Mouse (Mus musculus) heart, embryonic 10.5 days (tissue): ENCODE results near the gene Eif3k. TPM values are rescaled to one million over a fixed set of nuclear protein-coding genes. Genes with fewer than 3 reads are reported as not detected.

ENCODE experiments used
- DNase-seq: peaks from one replicate; pipeline ENCODE4 v3.0.0-alpha.2; 2017; ENCODE audit warnings: low spot score
- H3K27ac ChIP-seq: fragments of 300-500 bp; sonication (generic); 2 replicates; pipeline ENCODE4 v1.5.1; 2016; ENCODE audit warnings: mild to moderate bottlenecking
- H3K27me3 ChIP-seq: fragments of 300-500 bp; sonication (generic); 2 replicates; pipeline ENCODE4 v1.6.1; 2016; ENCODE audit warnings: mild to moderate bottlenecking; ENCODE audit not compliant: poor library complexity, insufficient read depth, severe bottlenecking
- H3K36me3 ChIP-seq: fragments of 300-500 bp; sonication (generic); 2 replicates; pipeline ENCODE4 v1.6.1; 2016; ENCODE audit warnings: mild to moderate bottlenecking, moderate library complexity
- H3K4me1 ChIP-seq: fragments of 300-500 bp; sonication (generic); 2 replicates; pipeline ENCODE4 v1.6.1; 2016; ENCODE audit warnings: mild to moderate bottlenecking
- H3K4me3 ChIP-seq: fragments of 300-500 bp; sonication (generic); 2 replicates; pipeline ENCODE4 v1.5.1; 2016; ENCODE audit warnings: mild to moderate bottlenecking, moderate library complexity
- H3K9me3 ChIP-seq: fragments of 300-500 bp; sonication (generic); 2 replicates; pipeline ENCODE4 v1.6.1; 2016; ENCODE audit warnings: mild to moderate bottlenecking, moderate library complexity
- WGBS: fragments of 180-500 bp; shearing (Covaris S2); methylation state at CpG from one replicate; pipeline ENCODE4 v1.1.7; 2016; 5-methylcytosine and 5-hydroxymethylcytosine counted together
- polyA plus RNA-seq: library from polyadenylated mRNA; unstranded; fragments of >200 nt; fragmentation: Nextera tagmentation; extraction: Ambion mirVana; gene quantifications from 2 replicates; pipeline ENCODE4 v1.2.1, GENCODE M21; 2016

Eif3k gene
- polyA plus RNA-seq, 1 experiment from 2014 or later, result 329 TPM

GRCm38 (mm10) chr7:29008714-29009113 lies 27.1 kb upstream of the Eif3k start:
- Histone ChIP-seq H3K9me3 (no peaks in the 10 kb centered on the region), H3K4me3 (no peak overlapping the region), H3K36me3 (no peaks in the 10 kb centered on the region), H3K27me3 (peaks cover 5% of the 10 kb centered on the region; the same call in 1 of the 2 replicates), H3K27ac (no peak overlapping the region), H3K4me1 (no peaks in the 10 kb centered on the region)
- no peak for DNase-seq
- 66% methylated on average over 9 of the region's 9 CpGs for WGBS

- 93% methylated on average over 10 of the region's 10 CpGs for WGBS
- Histone ChIP-seq H3K4me1 (no peaks in the 10 kb centered on the region), H3K36me3 (no peaks in the 10 kb centered on the region)
Measured at GRCm38 (mm10) chr7:29008171-29008570, 26.5 kb upstream of the Eif3k start.

GRCm38 (mm10) chr7:29007224-29008101 lies 25.8 kb upstream of the Eif3k start:
- Histone ChIP-seq H3K27ac (no peak overlapping the region), H3K4me3 (no peak overlapping the region), H3K27me3 (peaks cover 6% of the 10 kb centered on the region; the same call in 1 of the 2 replicates), H3K4me1 (no peaks in the 10 kb centered on the region), H3K36me3 (no peaks in the 10 kb centered on the region), H3K9me3 (no peaks in the 10 kb centered on the region)
- DNase-seq, result no peak
- 78% methylated on average over 9 of the region's 9 CpGs for WGBS

More at GRCm38 (mm10) chr7:29008171-29008570, 26.5 kb upstream of the Eif3k start:
- H3K9me3 ChIP-seq, result no peaks in the 10 kb centered on the region
- H3K27ac ChIP-seq, result no peak overlapping the region
- H3K27me3 ChIP-seq, result peaks cover 5% of the 10 kb centered on the region; the same call in 1 of the 2 replicates
- no peak for DNase-seq
- H3K4me3 ChIP-seq, result no peak overlapping the region

- Histone ChIP-seq H3K27ac (peak overlapping the region; percentile 83), H3K4me3 (peak overlapping the region; percentile 64), H3K9me3 (no peaks in the 10 kb centered on the region), H3K27me3 (peaks cover 30% of the 10 kb centered on the region), H3K4me1 (peaks cover 12% of the 10 kb centered on the region; the same call in 1 of the 2 replicates), H3K36me3 (no peaks in the 10 kb centered on the region)
- peak; percentile 93 for DNase-seq
- WGBS, result 6% methylated on average over 43 of the region's 43 CpGs
Measured at GRCm38 (mm10) chr7:29000651-29001605, 19.3 kb upstream of the Eif3k start.

- no peak overlapping the region for H3K4me3 ChIP-seq
- H3K4me1 ChIP-seq, result no peaks in the 10 kb centered on the region
- no peaks in the 10 kb centered on the region for H3K36me3 ChIP-seq
- H3K9me3 ChIP-seq, result no peaks in the 10 kb centered on the region
- no peak for DNase-seq
- WGBS, result 78% methylated on average over 3 of the region's 3 CpGs
- no peak overlapping the region for H3K27ac ChIP-seq
- no peaks in the 10 kb centered on the region for H3K27me3 ChIP-seq
Measured at GRCm38 (mm10) chr7:28993402-28993801, 11.7 kb upstream of the Eif3k start.

- 87% methylated on average over 3 of the region's 3 CpGs for WGBS
- no peak for DNase-seq
- H3K27ac ChIP-seq, result no peak overlapping the region
- H3K9me3 ChIP-seq, result no peaks in the 10 kb centered on the region
- H3K27me3 ChIP-seq, result no peaks in the 10 kb centered on the region
- no peaks in the 10 kb centered on the region for H3K4me1 ChIP-seq
- H3K36me3 ChIP-seq, result no peaks in the 10 kb centered on the region
- no peak overlapping the region for H3K4me3 ChIP-seq
Measured at GRCm38 (mm10) chr7:28992997-28993396, 11.3 kb upstream of the Eif3k start.

- WGBS, result 55% methylated on average over 5 of the region's 5 CpGs
- H3K27me3 ChIP-seq, result no peaks in the 10 kb centered on the region
- H3K27ac ChIP-seq, result no peak overlapping the region
- H3K4me3 ChIP-seq, result no peak overlapping the region
- no peaks in the 10 kb centered on the region for H3K4me1 ChIP-seq
- no peaks in the 10 kb centered on the region for H3K9me3 ChIP-seq
- no peaks in the 10 kb centered on the region for H3K36me3 ChIP-seq
- DNase-seq, result no peak
Measured at GRCm38 (mm10) chr7:28991616-28992015, 10.0 kb upstream of the Eif3k start.

- WGBS, result 47% methylated on average over 14 of the region's 14 CpGs
- Histone ChIP-seq H3K4me1 (no peaks in the 10 kb centered on the region), H3K27me3 (no peaks in the 10 kb centered on the region), H3K36me3 (no peaks in the 10 kb centered on the region), H3K4me3 (no peak overlapping the region), H3K27ac (no peak overlapping the region), H3K9me3 (no peaks in the 10 kb centered on the region)
- DNase-seq, result no peak
Measured at GRCm38 (mm10) chr7:28990766-28991273, 9.2 kb upstream of the Eif3k start.

GRCm38 (mm10) chr7:28985207-28985606 lies 3.5 kb upstream of the Eif3k start:
- Histone ChIP-seq H3K27me3 (no peaks in the 10 kb centered on the region), H3K27ac (no peak overlapping the region), H3K4me1 (peaks cover 28% of the 10 kb centered on the region), H3K9me3 (no peaks in the 10 kb centered on the region), H3K36me3 (peaks cover 2% of the 10 kb centered on the region; the same call in 1 of the 2 replicates), H3K4me3 (no peak overlapping the region)
- 65% methylated on average over 7 of the region's 7 CpGs for WGBS
- no peak for DNase-seq

- Histone ChIP-seq H3K9me3 (no peaks in the 10 kb centered on the region), H3K27me3 (no peaks in the 10 kb centered on the region), H3K27ac (no peak overlapping the region), H3K4me1 (peaks cover 28% of the 10 kb centered on the region), H3K36me3 (peaks cover 4% of the 10 kb centered on the region), H3K4me3 (no peak overlapping the region)
- WGBS, result 94% methylated on average over 1 of the region's 1 CpGs
- DNase-seq, result no peak
Measured at GRCm38 (mm10) chr7:28984452-28984851, 2.8 kb upstream of the Eif3k start.

- peaks cover 28% of the 10 kb centered on the region for H3K4me1 ChIP-seq
- H3K27ac ChIP-seq, result no peak overlapping the region
- no peak for DNase-seq
- peaks cover 10% of the 10 kb centered on the region for H3K36me3 ChIP-seq
- H3K9me3 ChIP-seq, result no peaks in the 10 kb centered on the region
- H3K27me3 ChIP-seq, result no peaks in the 10 kb centered on the region
- no peak overlapping the region for H3K4me3 ChIP-seq
- 55% methylated on average over 4 of the region's 4 CpGs for WGBS
Measured at GRCm38 (mm10) chr7:28983849-28984248, 2.2 kb upstream of the Eif3k start.

- Histone ChIP-seq H3K27ac (peak overlapping the region; percentile 89), H3K9me3 (no peaks in the 10 kb centered on the region), H3K27me3 (no peaks in the 10 kb centered on the region), H3K4me3 (peak overlapping the region; percentile 74), H3K36me3 (peaks cover 17% of the 10 kb centered on the region), H3K4me1 (peaks cover 28% of the 10 kb centered on the region)
- 62% methylated on average over 11 of the region's 11 CpGs for WGBS
- no peak for DNase-seq
Measured at GRCm38 (mm10) chr7:28983141-28983564, 1.5 kb upstream of the Eif3k start.
